Mouse (Mus musculus): ENCODE data around the gene Cblc. TPM values are rescaled to one million over a fixed set of nuclear protein-coding genes. Genes with fewer than 3 reads are reported as not detected.

Cblc gene
- total and polyA plus RNA-seq, 2 experiments from 2014 or later = 0.38 to 0.67 TPM

DNA sequence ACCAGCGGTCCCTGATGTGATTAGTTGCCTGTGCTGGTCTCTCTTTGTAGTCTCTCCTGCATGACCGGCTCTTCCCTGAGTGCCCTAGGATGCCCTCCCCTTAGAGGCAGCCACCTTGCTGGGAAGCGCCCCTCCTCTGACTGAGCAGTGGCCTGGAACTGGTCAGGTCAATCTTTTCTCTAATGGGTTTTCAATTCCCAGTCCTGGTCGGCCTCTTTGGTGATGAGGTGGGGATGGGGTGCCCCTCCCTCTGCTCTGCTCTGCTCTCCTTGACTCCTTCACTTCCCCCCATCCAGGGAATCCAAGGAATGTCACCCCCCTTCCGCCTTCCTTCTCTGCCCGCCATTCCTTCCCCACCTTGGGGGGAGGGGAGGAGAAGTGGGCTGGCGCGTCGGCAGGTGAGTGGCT lies 25.6 kb downstream of the Cblc start, which contains the start of gene Bcam:
Bcam (minus strand) TSS at position 33 of the 408 bp plus-strand sequence.
- DNase-seq = no peak
- ATAC-seq = no peak
- no peaks in the 10 kb centered on the region for H3K36me3 ChIP-seq (ENCODE audit: insufficient read depth)
- H3K9me3 ChIP-seq (ENCODE audit: low read length) = no peaks in the 10 kb centered on the region
- WGBS = 4% methylated on average over 8 of the region's 9 CpGs
- peaks cover 6% of the 10 kb centered on the region; the same call in 1 of the 2 replicates for H3K4me1 ChIP-seq (ENCODE audit: insufficient read depth)
- H3K9ac ChIP-seq = peak within 1 kb of the TSS; percentile 28
- H3K4me2 ChIP-seq (ENCODE audit: low read depth) = peak within 1 kb of the TSS; percentile 55
- peak within 1 kb of the TSS; percentile 29 for H3K4me3 ChIP-seq (ENCODE audit: low read depth, low read length)
- no peak for TF ChIP-seq CTCF (IDR thresholded peaks at IDR 0.05; ENCODE audit: low read depth)
- H3K27me3 ChIP-seq (ENCODE audit: insufficient read depth, low read length) = peaks cover 27% of the 10 kb centered on the region
- no peak within 1 kb of the TSS for H3K27ac ChIP-seq (ENCODE audit: low read depth, low read length)

DNA sequence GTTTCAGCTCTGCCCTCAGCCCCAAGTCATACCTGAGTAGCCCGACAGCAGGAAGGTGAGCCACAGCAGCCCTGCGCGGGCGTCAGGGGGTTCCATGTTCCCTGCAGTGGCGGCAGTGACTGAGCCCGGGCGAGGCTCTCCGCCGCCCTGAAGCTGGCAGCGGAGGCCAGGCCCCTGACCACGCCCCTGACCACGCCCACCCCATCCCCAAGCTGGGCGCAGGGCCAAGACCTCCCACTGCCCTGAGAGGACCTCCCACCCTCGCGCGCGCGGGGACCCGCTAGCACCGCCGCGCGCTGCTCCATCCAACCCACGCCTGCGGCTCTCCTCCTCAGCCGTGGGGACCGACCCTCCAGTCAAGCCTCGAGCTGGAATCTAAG lies 26.2 kb downstream of the Cblc start:
- no peak for TF ChIP-seq CTCF (IDR thresholded peaks at IDR 0.05; ENCODE audit: low read depth)
- Histone ChIP-seq H3K27ac (ENCODE audit: low read depth, low read length) (no peak overlapping the region), H3K9ac (peak overlapping the region; percentile 28), H3K4me3 (ENCODE audit: low read depth, low read length) (peak overlapping the region; percentile 29), H3K27me3 (ENCODE audit: insufficient read depth, low read length) (peaks cover 27% of the 10 kb centered on the region), H3K36me3 (ENCODE audit: insufficient read depth) (no peaks in the 10 kb centered on the region), H3K9me3 (ENCODE audit: low read length) (no peaks in the 10 kb centered on the region), H3K4me2 (ENCODE audit: low read depth) (peak overlapping the region; percentile 55), H3K4me1 (ENCODE audit: insufficient read depth) (peaks cover 6% of the 10 kb centered on the region; the same call in 1 of the 2 replicates)
- peak; percentile 61 for DNase-seq
- ATAC-seq = peak; percentile 70
- WGBS = 1% methylated on average over 28 of the region's 28 CpGs

DNA sequence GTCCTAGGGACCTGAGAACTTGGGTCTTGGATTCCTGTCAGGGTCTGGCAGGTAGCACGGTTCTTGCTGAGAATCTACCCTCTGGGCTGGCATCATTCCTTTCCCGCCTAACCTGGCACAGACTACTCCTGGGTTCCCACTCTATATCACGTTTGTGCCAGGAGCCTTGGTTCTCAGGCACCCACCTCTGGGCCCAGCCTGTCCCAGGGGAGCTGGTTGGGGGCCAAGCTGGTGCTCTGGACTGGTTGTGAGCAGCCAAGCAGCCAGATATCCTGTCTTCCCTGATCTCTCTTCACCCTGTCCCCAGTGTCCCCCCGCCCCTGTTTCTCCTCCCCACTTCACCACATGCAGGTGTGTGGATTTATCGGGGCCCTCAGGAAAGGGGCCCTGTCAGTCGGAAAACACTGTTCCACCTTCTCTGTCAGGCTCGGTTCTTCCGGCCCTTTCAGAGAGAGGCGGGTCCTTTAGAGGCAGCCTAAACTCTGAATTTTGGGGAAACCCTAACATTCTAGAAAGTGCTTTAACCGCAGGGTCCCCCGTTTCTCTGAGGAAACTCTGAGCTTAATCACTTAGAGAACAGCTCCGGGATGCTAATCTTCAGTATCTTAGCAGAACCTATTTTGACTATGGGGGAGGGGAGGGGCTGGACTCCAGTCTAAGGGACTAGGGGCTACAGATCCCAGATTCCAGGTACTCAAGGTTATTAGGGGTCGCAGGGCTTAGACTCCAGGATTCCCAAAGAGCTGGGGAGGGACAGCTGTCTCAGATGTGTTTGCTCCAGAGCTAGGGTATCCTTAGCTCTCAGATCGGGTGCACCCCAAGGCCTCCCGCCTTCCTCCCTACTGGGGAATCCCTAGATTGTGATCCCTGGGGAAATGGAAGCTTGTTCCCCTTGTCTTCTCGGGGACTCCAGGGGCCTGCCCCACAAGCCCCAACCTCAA lies 26.9 kb downstream of the Cblc start:
- DNase-seq (no peak), ATAC-seq (peak; percentile 14; the same call in 1 of the 2 replicates)
- Histone ChIP-seq H3K9me3 (ENCODE audit: low read length) (no peaks in the 10 kb centered on the region), H3K27me3 (ENCODE audit: insufficient read depth, low read length) (peaks cover 27% of the 10 kb centered on the region), H3K9ac (peak overlapping the region; percentile 28), H3K4me1 (ENCODE audit: insufficient read depth) (peaks cover 6% of the 10 kb centered on the region; the same call in 1 of the 2 replicates), H3K4me2 (ENCODE audit: low read depth) (peak overlapping the region; percentile 55), H3K27ac (ENCODE audit: low read depth, low read length) (no peak overlapping the region), H3K36me3 (ENCODE audit: insufficient read depth) (no peaks in the 10 kb centered on the region), H3K4me3 (ENCODE audit: low read depth, low read length) (peak overlapping the region; percentile 29)
- TF ChIP-seq CTCF (IDR thresholded peaks at IDR 0.05; ENCODE audit: low read depth) = no peak
- 13% methylated on average over 16 of the region's 16 CpGs for WGBS

DNA sequence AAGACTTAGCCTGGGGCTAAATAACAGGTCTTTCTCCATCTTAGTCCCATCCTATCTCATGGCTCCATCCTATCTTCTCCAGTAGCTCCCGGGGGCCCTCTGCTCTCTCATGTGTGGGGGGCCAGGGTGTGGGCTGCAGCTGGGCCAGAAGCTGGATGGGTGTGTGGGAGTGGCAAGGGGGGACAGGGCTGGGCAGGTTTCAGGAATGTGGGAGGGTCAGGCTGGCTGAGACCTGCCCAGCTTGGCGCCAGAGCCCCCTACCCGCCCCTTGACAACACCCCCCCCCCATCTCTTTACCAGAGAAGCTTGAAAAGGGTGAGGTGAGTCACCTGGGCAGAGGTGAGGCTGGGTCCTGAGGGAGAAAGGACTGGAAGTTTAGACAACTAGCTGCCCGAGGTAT lies 27.6 kb downstream of the Cblc start:
- no peak for ATAC-seq
- no peak for TF ChIP-seq CTCF (IDR thresholded peaks at IDR 0.05; ENCODE audit: low read depth)

DNA sequence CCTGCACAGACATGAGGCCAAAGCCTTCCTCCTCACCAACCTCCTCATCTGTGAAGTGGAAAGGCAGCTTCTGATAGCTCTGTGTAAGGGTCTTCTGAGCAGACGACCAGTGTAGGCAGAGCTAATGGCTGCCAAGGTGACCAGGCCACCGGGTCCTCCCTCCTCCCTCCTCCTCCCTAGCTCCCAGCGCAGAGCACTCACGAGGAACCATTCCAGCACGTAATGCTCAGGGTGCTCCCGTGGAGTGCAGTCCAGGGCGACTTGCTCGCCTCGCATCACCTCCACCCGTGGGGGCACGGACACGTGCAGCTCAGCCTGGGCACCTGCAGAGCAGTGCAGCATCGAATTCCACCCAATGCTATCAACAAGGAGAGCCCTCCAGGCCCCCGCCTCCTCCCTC lies 28.4 kb downstream of the Cblc start:
- H3K9ac ChIP-seq = no peak overlapping the region
- H3K27ac ChIP-seq (ENCODE audit: low read depth, low read length) = no peak overlapping the region
- 67% methylated on average over 14 of the region's 14 CpGs for WGBS
- no peak overlapping the region for H3K4me2 ChIP-seq (ENCODE audit: low read depth)
- no peaks in the 10 kb centered on the region for H3K9me3 ChIP-seq (ENCODE audit: low read length)
- no peaks in the 10 kb centered on the region for H3K36me3 ChIP-seq (ENCODE audit: insufficient read depth)
- no peak overlapping the region for H3K4me3 ChIP-seq (ENCODE audit: low read depth, low read length)
- TF ChIP-seq CTCF (IDR thresholded peaks at IDR 0.05; ENCODE audit: low read depth) = no peak
- DNase-seq (no peak), ATAC-seq (no peak)
- H3K4me1 ChIP-seq (ENCODE audit: insufficient read depth) = peaks cover 6% of the 10 kb centered on the region; the same call in 1 of the 2 replicates
- H3K27me3 ChIP-seq (ENCODE audit: insufficient read depth, low read length) = peaks cover 27% of the 10 kb centered on the region

More for the DNA sequence above, 27.6 kb downstream of the Cblc start:
- no peaks in the 10 kb centered on the region for H3K36me3 ChIP-seq (ENCODE audit: insufficient read depth)
- DNase-seq = no peak
- H3K4me2 ChIP-seq (ENCODE audit: low read depth) = no peak overlapping the region
- 46% methylated on average over 4 of the region's 4 CpGs for WGBS
- H3K27ac ChIP-seq (ENCODE audit: low read depth, low read length) = no peak overlapping the region
- H3K9me3 ChIP-seq (ENCODE audit: low read length) = no peaks in the 10 kb centered on the region
- H3K4me1 ChIP-seq (ENCODE audit: insufficient read depth) = peaks cover 6% of the 10 kb centered on the region; the same call in 1 of the 2 replicates
- H3K4me3 ChIP-seq (ENCODE audit: low read depth, low read length) = no peak overlapping the region
- H3K27me3 ChIP-seq (ENCODE audit: insufficient read depth, low read length) = peaks cover 27% of the 10 kb centered on the region
- no peak overlapping the region for H3K9ac ChIP-seq

DNA sequence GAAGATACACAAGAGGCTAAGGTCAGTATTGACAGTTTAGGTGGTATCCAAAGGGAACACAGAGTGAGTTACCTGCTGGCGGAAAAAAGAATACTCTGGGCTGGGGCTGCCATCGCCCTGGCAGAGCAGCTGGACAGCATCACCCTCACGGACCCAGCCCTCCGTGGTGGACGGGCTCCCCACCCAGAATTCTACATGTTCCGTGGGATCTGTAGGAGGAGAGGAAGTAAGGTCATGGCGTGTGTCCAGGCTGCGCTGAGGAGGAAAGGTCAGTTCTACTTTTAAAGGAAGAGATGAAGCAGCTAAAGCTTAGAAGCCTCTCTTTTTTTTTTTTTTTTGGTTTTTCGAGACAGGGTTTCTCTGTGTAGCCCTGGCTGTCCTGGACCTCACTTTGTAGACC lies 32.0 kb downstream of the Cblc start:
- H3K9ac ChIP-seq = no peak overlapping the region
- no peaks in the 10 kb centered on the region for H3K4me1 ChIP-seq (ENCODE audit: insufficient read depth)
- 97% methylated on average over 8 of the region's 9 CpGs for WGBS
- no peaks in the 10 kb centered on the region for H3K36me3 ChIP-seq (ENCODE audit: insufficient read depth)
- no peak overlapping the region for H3K27ac ChIP-seq (ENCODE audit: low read depth, low read length)
- H3K4me2 ChIP-seq (ENCODE audit: low read depth) = no peak overlapping the region
- H3K27me3 ChIP-seq (ENCODE audit: insufficient read depth, low read length) = peaks cover 8% of the 10 kb centered on the region
- TF ChIP-seq CTCF (IDR thresholded peaks at IDR 0.05; ENCODE audit: low read depth) = no peak
- ATAC-seq = no peak
- no peak for DNase-seq
- H3K4me3 ChIP-seq (ENCODE audit: low read depth, low read length) = no peak overlapping the region
- H3K9me3 ChIP-seq (ENCODE audit: low read length) = no peaks in the 10 kb centered on the region
